Mouse (Mus musculus): Measurements from ENCODE around the gene Gmfg.

Gene Gmfg

DNA sequence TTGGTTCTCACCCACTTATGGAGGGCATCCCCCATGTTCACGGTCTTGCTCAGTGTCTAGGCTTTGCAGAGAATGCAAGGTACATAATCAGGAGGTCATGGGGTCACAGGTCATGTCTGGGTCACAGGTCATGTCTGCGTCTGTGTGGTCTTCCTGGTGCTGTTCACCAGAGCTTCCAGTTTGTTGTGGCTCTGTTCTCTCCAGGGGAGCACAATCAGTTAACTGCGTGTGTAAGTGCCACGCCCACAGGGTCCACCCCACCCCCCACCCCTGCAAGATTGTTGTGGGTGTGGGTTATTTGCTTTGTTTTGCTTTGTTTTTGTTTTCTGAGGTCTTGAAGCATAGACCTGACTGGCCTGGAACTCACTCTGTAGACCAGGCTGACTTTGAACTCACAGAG is 46.9 kb downstream of the Gmfg start:
- DNase-seq (ENCODE audit: low read depth), result no peak

DNA sequence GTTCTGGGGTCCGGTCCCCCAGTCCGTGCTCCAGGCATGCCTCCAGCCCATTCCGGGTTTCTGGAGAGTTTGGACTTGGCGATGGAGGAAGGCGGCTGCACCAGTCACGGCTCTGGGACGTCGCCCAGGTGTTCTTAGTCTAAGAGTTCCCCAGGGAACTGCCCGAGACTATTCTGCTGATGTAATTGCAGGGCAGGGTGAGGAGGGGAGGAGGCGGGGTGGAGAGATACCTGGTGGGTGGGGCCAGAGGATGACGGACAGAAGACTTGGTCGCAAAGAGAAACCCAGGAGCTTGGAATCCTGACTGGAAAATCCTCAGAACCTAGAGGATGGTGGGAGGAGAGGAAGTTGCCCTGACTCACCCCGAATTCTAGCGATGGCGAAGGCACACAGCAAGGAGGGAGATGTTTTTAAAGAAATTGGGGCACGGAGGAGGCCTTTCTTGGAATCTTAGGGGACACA is 50.8 kb downstream of the Gmfg start:
- DNase-seq (ENCODE audit: low read depth), result no peak

DNA sequence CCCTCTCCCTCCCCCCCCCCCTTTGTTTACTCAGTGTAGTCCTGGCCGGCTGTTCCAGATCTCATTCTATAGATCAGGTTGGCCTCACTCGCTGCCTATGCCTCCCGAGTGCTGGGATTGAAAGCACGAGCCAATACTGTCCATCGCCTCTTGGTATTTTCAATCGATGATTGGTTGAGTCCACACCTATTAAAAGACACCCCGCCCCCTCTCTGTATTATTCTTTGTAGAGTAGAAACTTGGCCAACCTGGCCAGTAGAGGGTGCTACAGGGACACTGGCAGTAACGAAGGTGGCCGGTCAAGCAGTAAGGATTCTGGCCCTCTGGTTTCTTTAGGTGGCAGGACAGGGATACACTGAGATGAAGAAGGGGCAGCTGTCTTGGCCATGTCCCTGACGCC is 53.2 kb downstream of the Gmfg start:
- peak; percentile 69 for DNase-seq (ENCODE audit: low read depth)

DNA sequence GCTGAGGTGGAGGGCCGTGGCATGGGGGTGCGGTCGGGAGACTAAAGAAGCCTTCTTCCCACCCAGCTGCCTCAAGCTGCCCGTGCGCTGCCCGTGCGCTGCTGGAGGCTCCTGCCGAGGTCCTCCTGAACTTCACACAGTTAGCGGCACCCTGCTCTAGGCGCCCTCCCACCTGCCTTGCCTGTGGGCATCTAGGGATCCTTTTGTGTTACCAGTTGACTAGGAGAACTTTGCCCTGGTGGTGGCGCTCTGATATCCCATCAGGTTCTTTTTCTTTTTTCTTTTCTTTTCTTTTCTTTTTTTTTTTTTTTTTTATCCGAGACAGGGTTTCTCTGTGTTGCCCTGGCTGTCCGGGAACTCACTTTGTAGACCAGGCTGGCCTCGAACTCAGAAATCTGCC is 53.7 kb downstream of the Gmfg start:
- DNase-seq (ENCODE audit: low read depth), result no peak

DNA sequence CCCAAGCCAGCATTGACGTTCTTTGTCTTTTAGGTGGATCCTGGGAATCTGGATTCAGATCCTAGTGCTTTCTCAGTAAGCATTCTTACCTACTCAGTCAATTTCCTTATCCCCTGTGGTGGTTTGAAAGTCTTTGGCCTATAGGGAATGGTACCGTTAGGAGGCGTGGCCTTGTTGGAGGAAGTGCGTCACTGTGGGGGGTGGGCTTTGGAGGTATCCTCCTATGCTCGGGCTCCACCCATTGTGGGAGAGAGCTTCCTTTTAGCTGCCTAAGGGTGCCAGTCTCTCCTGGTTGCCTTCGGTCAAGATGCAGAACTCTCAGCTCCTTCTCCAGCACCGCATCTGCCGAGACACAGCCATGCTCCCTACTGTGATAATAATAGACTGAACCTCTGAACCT is 55.1 kb downstream of the Gmfg start:
- peak; percentile 41 for DNase-seq (ENCODE audit: low read depth)

DNA sequence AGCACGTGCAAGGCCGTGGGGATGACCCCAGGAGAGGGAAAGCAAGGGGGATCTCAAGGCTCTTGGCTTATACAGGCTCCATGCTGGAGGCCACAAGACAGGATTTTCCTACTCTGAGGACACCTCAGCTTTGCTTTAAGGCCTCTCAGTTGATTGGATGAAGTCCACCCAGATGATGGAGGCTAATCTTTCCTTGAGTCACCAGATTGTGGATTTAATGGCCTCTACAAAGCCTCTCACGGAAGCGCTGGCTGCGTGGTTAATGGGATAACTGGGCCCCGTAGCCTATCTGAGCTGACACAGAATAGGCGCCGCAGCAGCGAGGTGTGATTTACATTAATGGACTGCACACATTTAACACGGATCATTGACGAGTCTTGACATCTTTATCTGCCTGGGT is 58.2 kb downstream of the Gmfg start:
- no peak for DNase-seq (ENCODE audit: low read depth)
